Mouse (Mus musculus): ENCODE data around the gene Spag16. TPM values are rescaled to one million over a fixed set of nuclear protein-coding genes. Genes with fewer than 3 reads are reported as not detected.

The Spag16 gene
- polyA plus RNA-seq, 1 experiment from 2014 or later, result 0.41 TPM

- Histone ChIP-seq H3K27me3 (ENCODE audit: control insufficient read depth, insufficient read depth, low read length) (no peaks in the 10 kb centered on the region), H3K9me3 (replicated peaks; ENCODE audit: control insufficient read depth, low read length) (no peaks in the 10 kb centered on the region), H3K4me1 (ENCODE audit: control insufficient read depth, insufficient read depth, low read length) (no peaks in the 10 kb centered on the region), H3K27ac (ENCODE audit: low read length) (no peak overlapping the region), H3K4me2 (ENCODE audit: low read depth, low read length) (no peak overlapping the region), H3K4me3 (ENCODE audit: low read length) (no peak overlapping the region), H3K9ac (ENCODE audit: low read length) (no peak overlapping the region), H3K36me3 (ENCODE audit: control insufficient read depth, insufficient read depth) (no peaks in the 10 kb centered on the region)
- ATAC-seq (replicated peaks; ENCODE audit: extremely low read depth, insufficient read depth, low FRiP score), result no peak
- 78% methylated on average over 3 of the region's 3 CpGs for WGBS
Measured at GRCm38 (mm10) chr1:70037384-70037783, 210.6 kb downstream of the Spag16 start.

GRCm38 (mm10) chr1:70067404-70067803 lies 240.6 kb downstream of the Spag16 start:
- WGBS, result 63% methylated on average over 1 of the region's 1 CpGs
- Histone ChIP-seq H3K27ac (ENCODE audit: low read length) (no peak overlapping the region), H3K4me3 (ENCODE audit: low read length) (no peak overlapping the region), H3K4me1 (ENCODE audit: control insufficient read depth, insufficient read depth, low read length) (no peaks in the 10 kb centered on the region), H3K9ac (ENCODE audit: low read length) (no peak overlapping the region), H3K9me3 (replicated peaks; ENCODE audit: control insufficient read depth, low read length) (no peaks in the 10 kb centered on the region), H3K27me3 (ENCODE audit: control insufficient read depth, insufficient read depth, low read length) (no peaks in the 10 kb centered on the region), H3K36me3 (ENCODE audit: control insufficient read depth, insufficient read depth) (no peaks in the 10 kb centered on the region), H3K4me2 (ENCODE audit: low read depth, low read length) (no peak overlapping the region)
- ATAC-seq (replicated peaks; ENCODE audit: extremely low read depth, insufficient read depth, low FRiP score), result no peak

- Histone ChIP-seq H3K27me3 (ENCODE audit: control insufficient read depth, insufficient read depth, low read length) (no peaks in the 10 kb centered on the region), H3K9ac (ENCODE audit: low read length) (no peak overlapping the region), H3K9me3 (replicated peaks; ENCODE audit: control insufficient read depth, low read length) (no peaks in the 10 kb centered on the region), H3K36me3 (ENCODE audit: control insufficient read depth, insufficient read depth) (no peaks in the 10 kb centered on the region), H3K4me2 (ENCODE audit: low read depth, low read length) (no peak overlapping the region), H3K27ac (ENCODE audit: low read length) (no peak overlapping the region), H3K4me1 (ENCODE audit: control insufficient read depth, insufficient read depth, low read length) (no peaks in the 10 kb centered on the region), H3K4me3 (ENCODE audit: low read length) (no peak overlapping the region)
- WGBS, result 67% methylated on average over 6 of the region's 6 CpGs
- ATAC-seq (replicated peaks; ENCODE audit: extremely low read depth, insufficient read depth, low FRiP score), result no peak
Measured at GRCm38 (mm10) chr1:70073440-70073839, 246.7 kb downstream of the Spag16 start.

- Histone ChIP-seq H3K27ac (ENCODE audit: low read length) (no peak overlapping the region), H3K4me1 (ENCODE audit: control insufficient read depth, insufficient read depth, low read length) (no peaks in the 10 kb centered on the region), H3K9ac (ENCODE audit: low read length) (no peak overlapping the region), H3K4me2 (ENCODE audit: low read depth, low read length) (no peak overlapping the region), H3K9me3 (replicated peaks; ENCODE audit: control insufficient read depth, low read length) (no peaks in the 10 kb centered on the region), H3K4me3 (ENCODE audit: low read length) (no peak overlapping the region), H3K27me3 (ENCODE audit: control insufficient read depth, insufficient read depth, low read length) (no peaks in the 10 kb centered on the region), H3K36me3 (ENCODE audit: control insufficient read depth, insufficient read depth) (no peaks in the 10 kb centered on the region)
- 69% methylated on average over 6 of the region's 6 CpGs for WGBS
- no peak for ATAC-seq (replicated peaks; ENCODE audit: extremely low read depth, insufficient read depth, low FRiP score)
Measured at GRCm38 (mm10) chr1:70078806-70079205, 252.0 kb downstream of the Spag16 start.

- no peak for ATAC-seq (replicated peaks; ENCODE audit: extremely low read depth, insufficient read depth, low FRiP score)
- no peak overlapping the region for H3K4me3 ChIP-seq (ENCODE audit: low read length)
- H3K27ac ChIP-seq (ENCODE audit: low read length), result no peak overlapping the region
- H3K9me3 ChIP-seq (replicated peaks; ENCODE audit: control insufficient read depth, low read length), result no peaks in the 10 kb centered on the region
- no peaks in the 10 kb centered on the region for H3K36me3 ChIP-seq (ENCODE audit: control insufficient read depth, insufficient read depth)
- H3K9ac ChIP-seq (ENCODE audit: low read length), result no peak overlapping the region
- H3K27me3 ChIP-seq (ENCODE audit: control insufficient read depth, insufficient read depth, low read length), result no peaks in the 10 kb centered on the region
- 62% methylated on average over 7 of the region's 7 CpGs for WGBS
- no peak overlapping the region for H3K4me2 ChIP-seq (ENCODE audit: low read depth, low read length)
- no peaks in the 10 kb centered on the region for H3K4me1 ChIP-seq (ENCODE audit: control insufficient read depth, insufficient read depth, low read length)
Measured at GRCm38 (mm10) chr1:70082208-70082878, 255.6 kb downstream of the Spag16 start.

GRCm38 (mm10) chr1:70104683-70105082 lies 277.9 kb downstream of the Spag16 start:
- 84% methylated on average over 8 of the region's 8 CpGs for WGBS
- no peak for ATAC-seq (replicated peaks; ENCODE audit: extremely low read depth, insufficient read depth, low FRiP score)
- H3K4me1 ChIP-seq (ENCODE audit: control insufficient read depth, insufficient read depth, low read length), result no peaks in the 10 kb centered on the region
- H3K27me3 ChIP-seq (ENCODE audit: control insufficient read depth, insufficient read depth, low read length), result no peaks in the 10 kb centered on the region
- no peak overlapping the region for H3K9ac ChIP-seq (ENCODE audit: low read length)
- H3K36me3 ChIP-seq (ENCODE audit: control insufficient read depth, insufficient read depth), result no peaks in the 10 kb centered on the region
- no peaks in the 10 kb centered on the region for H3K9me3 ChIP-seq (replicated peaks; ENCODE audit: control insufficient read depth, low read length)
- H3K4me2 ChIP-seq (ENCODE audit: low read depth, low read length), result no peak overlapping the region
- H3K4me3 ChIP-seq (ENCODE audit: low read length), result no peak overlapping the region
- no peak overlapping the region for H3K27ac ChIP-seq (ENCODE audit: low read length)

GRCm38 (mm10) chr1:70116212-70116982 lies 289.6 kb downstream of the Spag16 start:
- Histone ChIP-seq H3K27ac (ENCODE audit: low read length) (no peak overlapping the region), H3K4me3 (ENCODE audit: low read length) (no peak overlapping the region), H3K4me1 (ENCODE audit: control insufficient read depth, insufficient read depth, low read length) (no peaks in the 10 kb centered on the region), H3K27me3 (ENCODE audit: control insufficient read depth, insufficient read depth, low read length) (no peaks in the 10 kb centered on the region), H3K9me3 (replicated peaks; ENCODE audit: control insufficient read depth, low read length) (no peaks in the 10 kb centered on the region), H3K9ac (ENCODE audit: low read length) (no peak overlapping the region), H3K4me2 (ENCODE audit: low read depth, low read length) (no peak overlapping the region), H3K36me3 (ENCODE audit: control insufficient read depth, insufficient read depth) (no peaks in the 10 kb centered on the region)
- WGBS, result 66% methylated on average over 4 of the region's 4 CpGs
- no peak for ATAC-seq (replicated peaks; ENCODE audit: extremely low read depth, insufficient read depth, low FRiP score)

GRCm38 (mm10) chr1:70128035-70128434 lies 301.3 kb downstream of the Spag16 start:
- H3K4me2 ChIP-seq (ENCODE audit: low read depth, low read length), result no peak overlapping the region
- ATAC-seq (replicated peaks; ENCODE audit: extremely low read depth, insufficient read depth, low FRiP score), result no peak
- H3K9ac ChIP-seq (ENCODE audit: low read length), result no peak overlapping the region
- H3K4me3 ChIP-seq (ENCODE audit: low read length), result no peak overlapping the region
- H3K27ac ChIP-seq (ENCODE audit: low read length), result no peak overlapping the region
- H3K9me3 ChIP-seq (replicated peaks; ENCODE audit: control insufficient read depth, low read length), result no peaks in the 10 kb centered on the region
- H3K36me3 ChIP-seq (ENCODE audit: control insufficient read depth, insufficient read depth), result no peaks in the 10 kb centered on the region
- no peaks in the 10 kb centered on the region for H3K4me1 ChIP-seq (ENCODE audit: control insufficient read depth, insufficient read depth, low read length)
- no peaks in the 10 kb centered on the region for H3K27me3 ChIP-seq (ENCODE audit: control insufficient read depth, insufficient read depth, low read length)
- WGBS, result 49% methylated on average over 2 of the region's 2 CpGs

GRCm38 (mm10) chr1:70135547-70135946 lies 308.8 kb downstream of the Spag16 start:
- Histone ChIP-seq H3K36me3 (ENCODE audit: control insufficient read depth, insufficient read depth) (no peaks in the 10 kb centered on the region), H3K4me3 (ENCODE audit: low read length) (no peak overlapping the region), H3K27me3 (ENCODE audit: control insufficient read depth, insufficient read depth, low read length) (no peaks in the 10 kb centered on the region), H3K9me3 (replicated peaks; ENCODE audit: control insufficient read depth, low read length) (no peaks in the 10 kb centered on the region), H3K4me2 (ENCODE audit: low read depth, low read length) (no peak overlapping the region), H3K4me1 (ENCODE audit: control insufficient read depth, insufficient read depth, low read length) (no peaks in the 10 kb centered on the region), H3K27ac (ENCODE audit: low read length) (no peak overlapping the region), H3K9ac (ENCODE audit: low read length) (no peak overlapping the region)
- no peak for ATAC-seq (replicated peaks; ENCODE audit: extremely low read depth, insufficient read depth, low FRiP score)
- WGBS, result 60% methylated on average over 2 of the region's 2 CpGs

Measured in heart, embryonic 16.5 days (tissue).